Mouse (Mus musculus): ENCODE measurements around the gene Erbb4. TPM values are rescaled to one million over a fixed set of nuclear protein-coding genes. Genes with fewer than 3 reads are reported as not detected.

Erbb4 gene
- total RNA-seq, 2 experiments from 2014 or later = 1.9 to 2.4 TPM

DNA sequence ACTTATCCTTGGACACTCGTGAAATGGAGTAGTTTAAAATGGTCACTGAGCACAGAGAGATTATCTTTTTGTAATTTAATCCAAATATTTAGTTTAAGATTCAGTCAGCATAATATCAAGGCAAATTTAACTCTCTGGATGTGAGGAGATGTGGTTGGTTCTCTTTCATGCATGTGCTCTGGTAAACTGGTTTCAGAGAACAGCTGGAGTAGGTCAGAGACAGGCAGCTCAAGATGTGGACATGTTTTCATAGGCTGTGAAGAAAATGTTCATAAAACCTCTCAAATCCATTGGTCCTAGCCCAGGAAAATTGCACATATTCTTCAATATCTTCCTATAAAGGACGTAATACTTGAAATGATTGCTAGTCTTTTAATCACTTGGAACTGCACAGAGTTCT is 590.0 kb downstream of the Erbb4 start:
- DNase-seq = no peak

DNA sequence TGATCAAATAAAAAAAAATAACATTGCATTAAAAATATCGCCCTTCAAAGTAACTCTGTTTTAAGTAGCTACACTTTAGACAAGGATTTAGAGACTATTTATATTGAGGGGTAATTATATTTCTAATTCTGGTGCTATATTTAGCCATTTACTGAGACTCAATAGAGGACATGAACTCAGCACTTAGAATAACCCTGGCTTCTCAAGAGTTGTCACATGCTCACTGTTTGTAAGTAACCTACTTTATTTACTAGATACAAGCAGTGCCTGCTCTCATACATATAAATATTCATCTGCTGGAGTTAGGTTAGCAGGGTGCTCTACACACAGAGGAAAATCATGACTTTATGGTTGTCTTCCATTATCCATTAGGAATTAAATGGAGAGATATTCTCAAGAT is 604.0 kb downstream of the Erbb4 start:
- no peak for DNase-seq

DNA sequence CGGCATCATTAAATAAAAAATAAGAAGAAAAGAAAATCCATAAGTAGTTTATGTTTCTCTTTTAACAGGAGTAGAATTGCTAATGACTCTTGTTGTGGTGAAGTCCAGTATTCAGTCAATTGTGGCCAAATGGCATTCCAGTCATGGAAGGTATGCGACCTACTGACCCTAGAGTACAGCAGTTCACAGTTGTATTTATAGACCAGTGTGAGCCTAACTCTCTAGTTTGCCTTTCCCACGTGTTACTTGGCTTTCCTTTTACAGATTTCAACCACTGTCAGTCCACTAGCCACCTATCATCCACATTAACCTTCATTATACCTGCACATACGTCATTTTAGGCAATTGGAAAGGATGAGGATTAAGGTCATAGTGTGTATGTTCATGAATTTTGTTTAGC is 606.3 kb downstream of the Erbb4 start:
- no peak for DNase-seq

DNA sequence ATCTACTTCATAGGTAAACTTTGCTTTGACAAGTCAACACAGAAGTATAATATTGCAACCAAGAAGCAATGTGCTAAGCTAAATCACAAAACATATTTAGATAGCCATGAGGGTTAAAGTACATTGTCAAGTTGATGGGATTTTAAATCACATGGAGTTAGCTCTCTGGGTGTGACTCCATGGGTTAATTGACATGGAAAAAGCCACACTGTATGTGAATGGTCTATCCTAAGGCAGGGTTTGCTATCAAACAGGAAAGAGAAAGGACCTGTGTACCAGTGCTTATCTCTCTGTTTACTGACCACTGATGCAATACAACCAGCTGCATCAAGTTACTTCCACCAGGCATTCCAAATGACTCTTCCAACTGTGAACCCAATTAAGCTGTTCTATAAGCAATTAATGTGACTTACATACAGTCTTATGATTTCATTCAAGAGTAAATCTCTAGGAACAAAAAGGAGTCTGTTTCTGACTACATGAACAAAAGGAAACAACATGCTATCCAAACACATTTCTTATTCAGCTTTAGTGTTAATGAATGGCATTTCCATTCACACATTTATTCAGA is 641.4 kb downstream of the Erbb4 start:
- no peak for DNase-seq

DNA sequence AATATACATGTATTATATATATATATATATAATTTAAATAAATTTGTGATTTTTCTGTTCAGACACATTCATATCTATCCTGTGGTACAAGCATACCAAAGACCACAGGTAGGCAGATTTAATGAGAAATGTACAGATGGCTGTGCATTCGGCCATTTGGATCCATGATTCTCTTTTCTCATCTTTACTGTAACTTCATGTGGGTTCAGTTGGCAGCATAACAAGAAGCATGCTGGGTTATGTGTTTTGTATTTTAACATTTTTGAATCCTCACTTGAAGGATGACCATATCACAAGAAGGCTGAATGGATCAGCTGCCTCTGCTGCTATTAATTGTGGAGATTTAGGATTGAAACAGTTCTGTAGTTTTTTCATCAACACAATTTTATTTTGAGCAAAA is 656.6 kb downstream of the Erbb4 start:
- no peak for DNase-seq

DNA sequence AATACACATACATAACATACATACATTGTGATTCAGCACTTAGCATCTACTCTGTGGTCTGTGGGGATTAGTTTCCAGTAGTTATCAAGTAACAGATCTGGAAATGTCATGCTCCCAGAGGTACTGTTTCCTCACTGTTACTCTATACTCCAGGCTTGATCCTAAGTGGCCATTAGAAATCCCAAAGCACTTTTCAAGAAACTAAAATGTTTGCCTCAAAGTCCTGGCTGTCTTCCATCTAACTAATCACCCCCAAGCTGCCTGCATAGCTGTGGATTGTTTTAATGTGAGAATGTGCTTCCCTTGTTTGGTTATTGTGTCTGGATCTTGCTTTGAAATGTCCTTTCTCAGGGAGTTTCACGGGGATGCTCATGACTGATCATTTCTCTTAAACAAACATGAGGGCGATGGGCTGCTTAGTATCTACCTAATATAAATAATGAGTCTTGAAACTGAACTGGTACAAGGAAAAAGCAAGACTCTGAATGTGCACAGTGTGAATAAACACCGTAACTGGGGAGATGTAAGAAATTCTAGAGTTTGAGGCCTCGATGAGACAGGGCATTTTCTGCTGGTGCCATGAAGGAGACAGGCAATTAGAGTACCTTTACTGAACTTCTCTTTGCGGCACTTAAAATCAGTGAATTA is 683.4 kb downstream of the Erbb4 start:
- no peak for DNase-seq

DNA sequence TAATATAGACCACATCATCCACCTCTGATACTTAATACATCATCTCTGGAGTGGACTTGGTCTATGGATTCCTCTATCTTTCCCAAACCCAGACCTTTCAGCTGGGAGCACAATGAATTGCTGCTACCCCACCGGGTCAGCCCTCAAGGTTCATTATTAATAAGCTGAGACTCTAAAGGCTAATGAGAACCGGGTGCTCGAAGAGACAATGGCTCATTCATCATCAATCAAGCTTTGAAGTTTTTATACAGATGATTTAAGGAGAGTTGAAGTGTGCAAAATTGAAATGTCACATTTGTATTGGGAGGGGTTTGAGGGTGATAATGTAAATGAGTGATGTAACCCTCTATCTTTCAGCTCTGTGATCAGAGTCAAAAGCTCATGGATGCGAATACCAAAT is 706.7 kb downstream of the Erbb4 start:
- DNase-seq = no peak

DNA sequence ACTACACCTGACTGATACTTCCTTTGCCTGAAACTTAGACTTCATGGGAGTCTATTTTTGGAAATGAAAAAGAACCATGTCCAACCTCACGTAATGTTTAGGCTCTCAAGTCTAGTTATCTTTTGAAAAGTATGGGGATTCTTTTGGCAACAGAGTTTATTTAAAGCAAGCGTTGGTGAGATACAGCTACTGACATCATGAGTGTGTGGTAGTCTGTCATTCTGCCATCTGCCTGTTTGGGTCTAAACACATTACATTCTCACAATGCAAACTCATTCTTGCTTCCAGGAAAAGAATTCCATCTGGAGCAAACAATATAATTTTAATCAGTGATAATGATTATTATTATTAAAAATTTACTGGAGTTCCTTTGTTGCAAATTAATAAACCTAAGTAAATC is 736.3 kb downstream of the Erbb4 start:
- DNase-seq = no peak

DNA sequence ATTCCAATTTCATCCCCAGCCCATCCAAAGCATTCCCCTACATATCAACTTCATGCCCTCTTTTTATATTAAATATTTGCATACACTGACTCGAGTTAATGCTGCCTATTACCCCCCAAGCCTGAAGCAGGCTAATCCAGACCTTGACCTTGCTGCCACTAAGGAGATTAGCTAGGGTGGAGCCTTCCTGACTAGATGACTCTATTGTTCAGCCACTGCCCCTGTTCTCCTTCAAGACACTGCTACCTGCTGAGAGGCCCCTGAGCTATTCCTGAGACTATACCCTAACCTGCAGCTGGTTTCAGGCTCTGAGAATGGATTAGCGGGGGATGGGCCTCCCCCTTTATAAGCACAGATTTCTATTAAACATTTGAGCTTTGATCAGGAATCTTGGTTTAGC is 774.1 kb downstream of the Erbb4 start:
- no peak for DNase-seq

DNA sequence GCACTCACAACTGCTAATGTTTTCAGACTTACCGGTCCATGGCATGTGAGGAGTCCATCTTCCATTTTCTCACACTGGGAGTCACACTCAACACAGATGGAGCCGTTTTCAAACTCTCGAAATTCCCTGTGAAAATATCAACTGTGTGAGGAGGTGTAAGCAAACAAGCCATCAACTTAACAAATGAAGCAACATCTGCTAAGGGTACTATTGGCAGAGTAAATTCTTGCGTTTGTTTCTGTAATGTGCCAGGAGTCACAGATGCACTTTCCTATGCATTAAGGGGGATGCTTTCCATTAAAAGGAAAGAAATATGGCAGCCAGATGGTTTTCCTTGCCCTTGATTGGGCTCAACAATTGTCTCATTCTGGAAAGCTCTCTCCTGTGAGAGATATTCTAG is 802.0 kb downstream of the Erbb4 start:
- no peak for DNase-seq

DNA sequence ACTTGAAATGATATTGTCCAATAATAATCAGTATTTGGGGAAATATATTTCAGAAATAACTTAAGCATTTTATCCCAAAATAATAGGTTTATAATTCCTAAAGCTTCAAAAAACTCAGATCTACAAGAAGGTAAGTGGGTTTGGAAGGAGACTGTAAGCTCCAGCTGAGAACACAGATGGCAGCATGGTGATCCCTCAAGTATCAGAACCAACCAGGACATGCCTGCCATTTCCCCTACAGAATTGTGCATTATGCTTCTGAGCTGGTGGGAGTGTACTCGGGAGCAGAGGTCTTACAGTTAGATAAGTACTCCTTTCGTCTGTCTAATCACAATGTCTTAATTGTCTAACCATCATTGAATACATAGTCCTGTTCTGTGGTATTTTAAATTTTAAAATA is 823.4 kb downstream of the Erbb4 start:
- no peak for DNase-seq

DNA sequence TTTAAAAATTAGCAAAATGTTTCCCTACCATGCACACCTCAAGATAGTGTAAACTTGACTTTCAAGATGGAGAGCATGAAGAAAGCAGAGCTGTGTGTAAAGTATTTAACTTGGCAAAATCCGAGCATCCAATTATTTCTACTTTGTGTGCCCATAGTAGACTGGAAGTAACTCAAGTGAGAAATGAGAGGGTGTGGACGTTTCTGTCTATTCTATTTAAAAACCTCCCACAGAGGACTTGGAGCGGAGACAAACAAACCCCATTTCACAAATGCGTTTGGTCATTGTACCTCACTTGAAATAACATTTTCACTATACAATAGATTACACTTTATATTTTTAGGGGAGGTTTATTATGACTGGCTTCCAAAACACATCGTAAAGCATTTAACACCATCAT is 832.0 kb downstream of the Erbb4 start:
- no peak for DNase-seq

DNA sequence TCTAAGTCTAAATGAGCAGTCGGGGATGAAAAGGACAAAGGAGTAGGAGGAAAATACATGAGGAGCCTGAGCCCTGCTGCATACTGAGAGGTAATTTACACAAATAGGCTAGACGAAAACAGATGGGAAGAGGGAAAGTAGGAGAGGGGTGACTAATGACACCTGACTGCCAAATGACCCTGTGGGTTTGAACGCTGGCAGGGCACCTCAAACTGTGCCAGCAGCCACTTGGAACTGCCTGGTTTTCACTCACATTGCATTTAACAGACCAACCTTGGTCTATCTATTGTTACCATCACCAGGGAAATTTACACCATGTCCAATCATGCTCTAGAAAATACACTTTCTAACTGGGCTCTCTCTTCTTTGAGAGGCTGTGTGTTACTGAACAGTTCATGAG is 929.3 kb downstream of the Erbb4 start:
- no peak for DNase-seq

DNA sequence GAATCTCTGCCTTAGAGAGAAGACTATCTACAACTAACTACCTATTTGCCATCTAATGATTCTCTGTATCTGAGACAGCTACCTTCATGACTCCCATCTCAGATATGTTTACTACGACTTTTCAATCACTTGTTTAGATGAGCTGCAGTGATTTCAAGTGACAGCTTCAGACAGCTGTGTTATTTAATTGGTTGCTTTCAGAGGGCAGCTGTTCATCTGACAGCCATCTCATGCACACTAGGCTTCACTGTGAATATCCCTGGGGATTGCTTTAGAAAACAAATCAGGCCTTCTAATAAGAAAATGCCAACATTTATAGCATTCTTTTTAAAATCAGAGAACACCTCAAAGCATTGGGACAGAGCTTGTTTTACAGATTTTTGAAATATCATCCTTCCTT is 952.6 kb downstream of the Erbb4 start:
- DNase-seq = no peak

DNA sequence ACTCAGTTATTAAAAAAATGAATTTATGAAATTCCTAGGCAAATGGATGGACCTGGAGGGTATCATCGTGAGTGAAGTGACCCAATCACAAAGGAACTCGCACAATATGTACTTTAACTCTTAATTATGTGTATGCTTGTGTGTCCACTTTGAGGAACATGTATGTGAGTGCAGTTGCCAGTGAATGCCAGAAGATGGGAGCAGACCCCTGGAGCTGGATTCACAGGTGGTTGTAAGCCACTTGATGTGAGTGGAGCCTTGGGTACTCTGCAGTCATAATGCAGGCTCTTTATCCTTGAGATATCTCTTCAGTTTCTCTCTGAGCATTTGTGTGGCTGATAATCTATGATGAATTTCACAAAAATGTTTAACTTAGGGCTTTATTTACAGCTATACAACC is 957.3 kb downstream of the Erbb4 start:
- no peak for DNase-seq

DNA sequence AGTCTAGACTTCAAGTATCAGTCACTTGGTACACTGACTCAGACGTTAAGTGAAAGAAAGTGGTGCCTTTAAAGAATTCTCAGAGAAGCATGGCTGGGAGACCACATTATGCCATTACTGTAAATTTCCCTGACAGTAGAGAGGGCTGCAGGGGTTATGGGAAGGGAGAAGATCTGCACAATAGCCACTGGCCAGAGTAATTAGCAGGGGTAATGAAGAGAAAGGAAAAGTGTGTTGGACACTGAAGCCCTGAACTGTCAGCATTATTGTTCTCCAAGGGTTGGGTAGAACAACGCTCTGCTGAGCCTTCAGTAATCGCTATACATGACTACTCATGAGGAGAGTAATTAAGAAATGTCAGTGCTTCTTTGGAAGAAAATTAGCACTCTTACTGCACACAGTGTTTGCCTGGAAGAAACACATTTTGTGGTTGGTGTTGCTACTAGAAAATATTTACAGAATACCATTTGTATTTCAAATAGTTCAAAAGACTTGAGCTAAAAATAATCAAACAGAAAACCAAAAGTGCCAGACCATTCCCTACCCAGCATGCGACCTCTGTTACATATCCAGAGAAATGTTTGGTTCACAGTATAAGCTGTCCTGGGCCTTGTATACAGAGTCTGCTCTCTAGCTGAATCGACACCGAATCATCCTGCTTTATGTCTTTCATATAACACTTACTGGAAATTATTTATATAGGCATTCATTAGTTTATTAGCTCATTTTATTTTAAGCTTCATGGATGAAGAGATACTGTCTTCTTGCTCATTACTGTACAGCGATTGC is 965.1 kb downstream of the Erbb4 start:
- DNase-seq = no peak

DNA sequence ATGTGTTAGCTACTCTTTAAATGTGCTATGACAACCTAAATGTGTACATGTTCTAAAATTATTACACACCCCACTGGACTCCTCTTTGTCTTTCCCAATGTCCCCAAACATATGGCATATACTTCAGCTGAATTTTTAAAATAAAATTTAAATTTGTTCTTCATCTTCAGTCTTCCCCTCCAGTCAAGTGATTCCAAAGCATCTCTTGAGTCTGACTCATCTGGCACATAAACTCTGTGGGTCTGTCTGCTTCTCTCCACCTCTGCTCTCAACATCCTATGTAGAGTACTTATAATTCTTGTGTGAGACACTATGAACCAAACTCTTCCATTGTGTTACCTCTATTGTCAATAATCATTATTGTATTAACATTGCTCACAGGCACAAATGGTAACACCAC is 972.9 kb downstream of the Erbb4 start:
- no peak for DNase-seq

DNA sequence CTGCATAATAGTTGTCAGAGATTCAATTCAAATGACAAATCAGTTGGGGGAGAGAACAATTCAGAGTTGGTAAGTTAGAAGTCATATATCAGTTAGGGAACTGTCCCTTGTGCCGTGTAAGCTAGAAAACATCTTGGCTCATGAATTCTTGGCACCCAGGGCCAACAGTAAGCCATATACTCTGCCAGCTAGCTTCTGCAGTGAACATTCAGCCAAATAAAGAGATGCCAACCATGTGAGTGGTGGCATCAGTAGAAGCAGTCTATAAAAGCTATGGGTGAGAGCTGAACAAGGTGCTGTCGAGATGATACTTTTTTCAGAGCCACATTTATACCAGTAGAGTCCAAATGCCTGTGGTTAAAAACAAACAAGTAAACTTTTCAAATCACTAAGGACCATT is 973.4 kb downstream of the Erbb4 start:
- no peak for DNase-seq

DNA sequence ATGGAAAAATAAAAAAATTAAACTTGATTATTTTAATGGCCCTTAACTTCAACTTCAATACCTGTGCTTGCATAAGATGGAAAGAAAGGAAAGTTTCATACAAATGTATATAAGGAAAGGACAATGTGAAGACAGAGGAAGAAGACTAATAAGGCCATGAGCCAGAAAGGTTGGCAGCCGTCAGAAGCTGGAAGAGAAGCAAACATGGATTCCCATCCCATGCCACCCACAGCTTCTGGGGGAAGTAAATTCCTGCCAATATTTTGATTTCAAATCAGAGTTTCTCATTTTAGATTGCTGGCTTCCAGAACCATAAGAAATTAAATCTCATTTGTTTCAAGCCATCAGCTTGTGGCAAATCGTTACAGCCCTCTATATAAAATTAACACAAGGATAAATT is 984.3 kb downstream of the Erbb4 start:
- DNase-seq = no peak

DNA sequence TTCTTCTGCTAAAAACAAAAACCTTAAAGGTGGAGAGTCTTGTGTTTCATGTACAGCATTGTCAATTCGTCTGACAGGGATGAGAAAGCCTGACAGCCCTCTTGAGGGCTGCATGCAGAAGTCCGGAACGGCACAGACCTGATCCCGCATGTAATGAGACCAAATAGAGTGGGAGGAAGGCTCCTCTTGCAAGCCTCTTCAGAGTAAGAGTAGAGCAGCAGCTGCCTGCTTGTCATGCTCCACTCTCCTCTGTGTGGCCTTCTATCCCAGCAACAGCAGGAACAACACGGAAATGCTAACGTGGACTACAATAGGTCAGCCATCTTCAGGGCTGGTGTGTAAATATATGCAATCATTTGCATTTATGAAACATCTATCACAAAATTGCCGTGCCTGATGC is 987.5 kb downstream of the Erbb4 start:
- no peak for DNase-seq

DNA sequence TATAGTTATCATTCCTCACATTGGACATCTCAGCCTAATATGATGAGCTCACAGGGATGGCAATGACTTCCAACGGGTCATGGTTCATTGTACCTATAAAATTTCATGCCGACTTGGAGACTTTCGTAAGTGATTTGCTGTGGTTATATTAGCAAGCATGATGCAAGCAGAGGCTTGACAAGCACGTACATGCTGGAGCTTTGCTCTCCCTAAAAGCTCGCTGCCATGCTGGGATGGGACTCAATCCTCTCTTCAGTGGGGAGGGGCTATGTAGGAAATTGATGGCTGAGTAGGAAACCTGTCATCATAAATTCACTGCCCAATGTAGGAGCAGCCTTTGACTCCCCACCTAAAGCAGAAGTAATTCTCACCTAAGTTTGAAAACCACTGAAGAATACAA is 992.1 kb downstream of the Erbb4 start:
- no peak for DNase-seq

DNA sequence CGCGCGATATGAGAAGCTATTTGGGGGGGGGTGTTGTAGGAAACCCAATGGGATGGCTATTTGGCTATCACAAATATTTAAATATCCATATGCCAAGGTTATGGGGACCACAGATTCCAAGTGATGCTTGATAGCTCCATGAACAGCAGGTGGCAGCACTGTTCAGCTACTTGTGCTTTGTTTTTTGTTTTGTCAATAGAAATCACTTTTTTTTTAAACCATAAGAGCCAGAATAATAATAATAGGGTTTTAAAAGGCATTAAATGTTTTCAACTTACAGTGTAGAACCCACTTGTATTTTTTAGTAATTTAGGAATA is 1001.4 kb downstream of the Erbb4 start:
- peak; percentile 21 for DNase-seq

DNA sequence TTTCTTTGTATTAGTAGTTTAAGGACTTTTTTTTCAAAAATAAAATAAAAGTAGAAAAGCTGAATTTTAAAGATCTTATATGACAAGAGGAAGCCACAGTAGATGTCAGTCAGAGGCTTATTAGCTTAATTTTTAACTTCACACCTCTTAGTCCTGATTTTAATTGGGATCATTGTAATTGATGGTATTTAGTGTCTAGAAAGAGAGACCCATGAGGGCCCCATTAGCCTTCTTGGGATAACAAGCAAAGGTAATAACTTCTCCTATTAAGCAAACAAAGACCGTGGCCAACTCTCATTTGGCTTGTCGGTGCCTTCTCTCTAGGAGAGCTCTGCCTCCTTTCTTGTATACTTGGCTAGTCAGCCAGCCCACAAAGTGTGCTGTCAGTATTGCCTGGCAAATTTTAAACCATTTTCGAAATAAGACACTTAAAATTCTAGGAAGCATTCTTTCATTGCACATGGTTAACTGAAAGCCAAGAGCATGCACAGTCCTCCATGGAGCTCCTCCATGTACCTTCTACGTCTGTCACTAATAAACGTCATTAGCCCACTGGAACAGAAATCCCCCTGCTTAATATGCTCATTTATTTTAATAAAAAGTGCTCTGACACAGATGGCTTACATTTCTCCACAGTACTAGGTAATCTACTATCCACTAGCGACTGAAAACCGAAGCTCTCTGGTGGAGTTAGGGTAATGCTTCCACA is 1001.9 kb downstream of the Erbb4 start:
- no peak for DNase-seq

DNA sequence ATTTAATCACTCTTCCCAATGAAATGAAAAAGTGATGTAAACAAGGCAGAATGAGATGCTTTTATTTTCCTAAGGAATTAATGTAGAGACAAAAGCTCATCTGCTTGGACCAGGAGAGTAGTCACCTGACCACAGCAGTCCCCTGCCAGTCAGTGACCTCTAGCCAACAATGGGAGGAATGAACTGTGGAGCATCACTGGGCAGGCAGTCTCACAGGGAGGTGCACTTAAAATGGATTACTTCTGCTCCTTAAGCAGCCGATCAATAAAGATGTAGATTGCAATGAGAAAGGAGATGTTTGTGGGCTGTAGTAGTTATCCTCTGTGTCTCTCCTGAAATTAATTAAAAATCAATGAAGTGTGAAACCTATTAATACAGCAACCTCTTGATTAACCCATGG is 1018.2 kb downstream of the Erbb4 start:
- no peak for DNase-seq
